Mouse (Mus musculus): ENCODE measurements around the gene Nmu.

Gene Nmu

DNA sequence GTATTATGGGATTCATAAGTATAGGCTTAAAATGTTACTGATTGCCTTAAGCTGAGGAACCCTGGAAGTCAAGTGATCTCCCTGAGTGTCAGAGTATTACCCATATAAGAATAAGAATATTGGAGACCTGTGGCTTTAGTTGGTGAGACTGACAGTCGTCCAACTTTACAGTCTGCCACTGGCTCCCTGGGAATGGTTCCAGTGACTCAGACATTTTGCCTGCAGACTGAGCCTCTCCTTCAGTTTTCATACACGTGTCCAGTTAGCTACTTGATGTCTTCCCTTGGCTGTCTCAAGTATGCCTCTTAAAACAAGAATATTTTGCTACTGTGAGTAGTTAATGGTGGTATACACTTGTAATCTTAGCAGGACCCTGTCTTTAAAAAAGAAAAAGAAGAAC, 55.4 kb downstream of the Nmu start:
- no peak for DNase-seq

DNA sequence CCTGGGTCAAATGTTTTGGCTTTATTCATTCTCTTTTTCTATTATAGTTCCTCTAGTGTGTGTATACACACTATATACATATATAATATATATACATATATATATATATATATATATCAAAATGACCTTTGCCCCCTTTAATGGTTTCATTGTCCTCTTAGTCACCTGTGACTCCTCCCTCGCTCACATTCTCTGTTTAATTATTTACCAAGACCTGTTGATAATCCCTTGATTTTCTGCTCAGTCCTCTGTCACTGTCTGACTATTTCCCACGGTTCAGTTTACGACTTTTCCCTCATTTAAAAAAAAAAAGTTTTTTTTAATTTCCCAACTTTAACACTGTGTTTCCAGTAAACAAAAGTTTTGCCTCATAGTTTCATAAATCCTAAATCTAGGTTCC, 57.3 kb downstream of the Nmu start:
- DNase-seq: no peak

DNA sequence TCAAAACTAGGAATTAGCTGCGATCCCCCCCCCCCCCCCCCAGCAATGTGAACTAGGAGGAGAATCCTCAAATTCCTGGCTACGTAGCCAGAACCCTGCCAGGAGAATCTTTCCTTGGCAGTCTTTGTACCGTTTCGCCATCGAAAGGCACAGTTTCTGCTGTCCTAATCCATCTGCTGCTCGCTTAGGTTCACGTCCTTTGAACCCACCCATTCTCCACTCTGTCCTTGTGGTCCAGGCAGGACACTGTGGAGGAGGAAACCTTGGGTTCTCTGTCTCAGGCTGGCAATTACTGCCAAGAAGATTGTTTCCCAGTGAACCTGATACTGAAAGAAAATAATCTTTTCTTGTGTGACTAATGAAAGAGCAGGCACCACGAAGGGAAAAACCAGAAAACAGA, 58.0 kb downstream of the Nmu start:
- no peak for DNase-seq

DNA sequence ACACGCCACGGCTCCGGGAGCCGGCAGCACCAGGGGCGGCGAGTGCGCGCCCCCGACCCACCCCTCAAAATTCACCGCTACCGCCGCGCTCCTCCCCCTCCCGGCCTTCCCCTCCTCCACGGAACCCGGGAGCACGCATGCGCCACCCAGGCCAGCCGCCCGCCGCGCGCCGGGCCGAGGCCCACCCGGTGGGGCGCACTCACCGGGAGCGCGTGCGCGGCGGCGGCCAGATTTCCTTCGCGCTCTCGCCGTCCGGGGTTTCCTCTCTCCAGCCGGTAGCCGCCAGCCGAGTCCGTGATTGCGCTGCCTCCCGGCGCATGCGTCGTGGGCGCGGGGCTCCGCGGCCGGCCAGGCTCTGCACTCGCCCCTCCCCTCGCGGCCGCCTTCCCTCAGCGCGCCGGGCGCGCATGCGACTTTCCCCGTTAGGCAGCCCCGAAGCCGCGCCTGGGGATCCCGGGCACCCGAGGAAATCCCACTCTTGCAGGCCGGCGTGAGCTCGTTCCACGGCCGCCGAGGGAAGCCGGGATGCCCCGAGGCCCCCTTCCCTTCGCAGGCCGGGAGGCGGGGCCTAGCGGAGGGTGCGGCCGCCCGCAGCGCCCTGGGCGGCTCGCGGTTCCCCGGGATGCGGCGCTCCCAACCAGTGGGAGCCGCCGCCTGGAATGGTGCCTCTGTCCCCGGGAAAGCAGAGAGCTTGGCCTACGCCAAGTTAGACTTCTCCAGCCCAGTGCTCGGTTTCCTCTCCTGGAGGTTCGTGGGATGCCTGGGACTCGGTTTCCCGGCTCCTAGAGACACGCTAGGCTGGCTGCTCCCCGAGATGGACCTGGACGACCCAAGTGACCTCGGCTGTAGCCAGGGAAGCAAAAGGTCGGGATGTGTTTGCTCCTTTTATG, 58.9 kb downstream of the Nmu start, which contains the start of gene Clock:
TSS of gene Clock (minus strand) at position 341 of the 890 bp plus-strand sequence.
- peak; percentile 92 to 94 for DNase-seq

DNA sequence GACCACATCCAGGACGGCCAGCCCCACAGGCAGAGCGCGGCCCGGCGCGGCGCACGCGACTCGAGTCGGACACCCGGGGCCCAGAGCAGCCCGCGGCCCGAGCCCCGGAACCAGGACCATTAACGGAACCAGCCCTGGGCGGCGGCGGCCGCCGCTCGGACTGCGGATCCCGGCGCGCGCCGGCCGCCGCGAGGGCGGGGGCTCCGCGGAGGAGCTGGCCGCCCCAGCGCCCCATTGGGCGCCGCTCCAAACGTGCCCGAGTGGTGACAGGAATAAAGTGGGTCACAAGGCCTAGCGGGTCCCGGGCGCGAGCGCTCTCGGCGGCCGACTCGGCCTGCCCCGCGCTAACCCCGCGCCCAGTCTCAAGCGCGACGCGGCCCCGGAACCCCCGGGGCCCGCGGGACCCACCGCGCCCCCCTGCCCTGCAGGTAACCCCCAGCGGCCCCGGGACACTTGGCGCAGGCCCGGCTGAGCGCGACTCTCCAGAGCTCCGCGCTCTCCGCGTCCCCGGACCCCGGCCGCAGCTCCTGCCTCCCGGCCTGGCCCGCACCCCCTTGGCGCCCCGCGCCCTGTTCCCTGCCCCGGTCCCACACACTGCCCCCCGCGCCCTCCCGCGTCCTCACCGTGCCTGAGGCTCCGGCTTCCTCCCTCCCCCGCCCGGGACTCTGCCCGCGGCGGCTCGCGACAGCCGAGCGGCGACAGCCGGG, 59.7 kb downstream of the Nmu start:
- DNase-seq: peak; percentile 89 to 93

DNA sequence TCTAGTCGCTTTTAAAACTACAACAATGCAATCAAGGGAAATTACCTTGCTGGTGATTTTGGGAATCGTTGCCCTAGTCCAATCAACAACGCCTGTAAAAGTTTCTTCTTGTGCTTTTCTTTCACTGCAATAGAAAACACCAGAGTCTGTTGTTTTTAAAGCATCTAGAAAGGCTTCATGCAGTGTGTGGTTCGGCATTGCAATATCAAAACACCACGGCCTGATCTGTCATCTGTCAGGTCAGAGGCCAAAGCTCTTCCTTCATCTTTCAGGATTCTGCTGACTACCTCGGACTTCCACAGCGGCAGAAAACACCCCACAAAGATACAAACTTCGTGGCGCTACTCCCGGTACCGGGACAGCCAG, 60.2 kb downstream of the Nmu start:
- DNase-seq: no peak

DNA sequence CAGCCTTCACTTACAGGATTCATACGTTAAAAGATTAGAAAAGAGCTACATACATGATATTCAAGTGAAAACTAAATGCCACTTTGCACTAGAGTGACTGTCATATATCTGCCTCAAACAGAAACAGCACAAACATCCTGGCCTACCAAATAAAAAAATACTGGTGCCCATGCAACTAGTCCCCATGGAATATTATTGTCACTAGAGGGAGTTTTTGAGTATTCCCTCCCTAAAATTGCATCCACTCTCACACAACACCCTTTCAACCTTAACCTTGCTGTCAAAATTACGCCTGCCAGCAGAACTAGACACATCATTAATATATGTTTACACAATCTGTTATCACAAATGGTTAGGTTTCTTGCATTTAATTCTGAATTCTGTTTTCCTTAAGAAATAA, 61.6 kb downstream of the Nmu start:
- DNase-seq: no peak

DNA sequence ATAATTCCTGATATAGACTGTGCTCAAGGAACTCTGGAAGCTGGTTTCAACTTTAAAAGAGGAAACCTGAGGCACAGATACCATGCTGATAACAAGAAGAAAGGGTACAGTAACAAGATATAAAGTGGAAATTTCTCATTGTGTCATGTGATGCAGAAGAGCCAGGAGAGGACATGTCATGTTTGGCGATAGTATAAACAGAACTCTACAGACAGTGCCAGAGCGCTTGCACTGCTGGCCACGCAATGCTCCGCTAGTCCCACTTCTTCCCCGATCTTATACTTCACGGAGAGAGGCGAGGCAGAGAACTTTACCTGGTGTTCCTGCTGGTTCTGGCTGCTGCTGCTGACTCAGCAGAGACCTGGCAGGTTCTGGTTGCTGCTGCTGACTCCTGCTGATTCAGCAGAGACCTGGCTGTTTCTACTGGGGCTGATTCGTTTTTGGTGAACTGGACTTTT, 74.3 kb downstream of the Nmu start:
- no peak for DNase-seq

DNA sequence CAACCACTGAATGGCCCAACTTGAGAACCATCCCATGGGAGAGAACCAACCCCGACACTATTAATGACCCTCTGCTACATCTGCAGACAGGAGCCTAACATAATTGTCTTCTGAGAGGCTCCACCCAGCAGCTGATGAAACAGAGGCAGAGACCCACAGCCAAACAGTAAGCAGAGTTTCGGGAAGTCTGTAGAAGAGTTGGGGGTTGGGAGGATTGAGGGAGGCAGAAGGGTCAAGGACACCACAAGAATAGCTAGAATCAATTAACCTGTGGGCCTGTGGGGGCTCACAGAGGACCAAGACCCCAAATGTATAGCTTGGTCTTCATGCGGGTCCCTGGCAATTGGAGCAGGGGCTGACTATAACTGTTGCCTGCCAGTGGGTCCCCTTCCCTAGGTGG, 75.3 kb downstream of the Nmu start:
- DNase-seq: no peak

DNA sequence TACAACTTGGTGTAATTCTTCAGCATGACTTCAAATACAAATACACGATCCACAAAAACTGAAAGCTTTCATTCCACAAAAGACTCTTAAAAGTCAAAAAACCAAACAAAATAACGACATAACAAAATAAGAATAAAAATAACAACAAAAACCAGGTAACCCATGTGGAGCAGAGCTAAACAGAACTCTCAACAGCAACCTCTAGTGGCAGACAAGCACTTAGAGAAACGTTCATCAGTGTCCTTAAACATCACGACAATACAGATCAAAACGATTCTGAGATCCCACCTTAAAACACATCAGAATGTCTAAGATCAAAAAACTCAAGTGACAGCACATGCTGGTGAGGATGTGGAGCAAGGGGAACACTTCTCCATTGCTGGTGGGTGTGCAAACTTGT, 76.5 kb downstream of the Nmu start:
- no peak for DNase-seq

DNA sequence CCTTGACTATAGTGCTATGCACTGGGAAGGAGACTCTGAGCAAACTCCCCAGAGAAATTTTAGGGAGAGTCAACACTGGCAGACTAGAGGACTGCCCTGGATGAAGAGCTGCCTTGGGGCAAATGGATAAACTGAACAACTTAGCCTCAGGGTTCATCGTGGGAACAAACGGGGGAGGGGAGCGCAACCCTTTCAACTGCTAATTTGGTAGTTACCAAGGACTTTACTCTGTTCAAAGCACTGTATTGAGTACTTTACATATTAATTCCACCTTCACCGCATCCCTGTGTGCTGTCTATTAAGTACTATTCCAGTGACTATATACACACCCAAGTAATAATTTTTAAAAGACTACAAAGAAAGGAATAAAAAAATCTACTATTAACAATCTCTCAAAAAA, 77.9 kb downstream of the Nmu start:
- DNase-seq: no peak

DNA sequence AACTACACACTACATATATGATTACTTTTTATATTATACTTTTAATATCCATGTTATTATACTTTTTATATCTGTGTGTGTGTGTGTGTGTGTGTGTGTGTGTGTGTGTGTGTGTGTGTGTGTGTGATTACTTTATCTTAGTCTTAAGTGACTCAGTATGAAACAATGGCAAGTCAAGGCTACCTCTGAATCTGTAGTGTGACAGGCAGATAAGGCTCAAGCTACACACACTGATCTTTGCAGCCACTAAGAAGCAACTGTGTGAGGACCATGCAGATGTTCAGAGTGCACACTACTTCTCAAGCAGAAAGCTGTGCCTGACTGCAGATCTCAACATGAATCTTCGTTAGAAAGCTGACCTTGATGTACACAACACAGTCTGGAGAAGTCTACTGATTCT, 79.7 kb downstream of the Nmu start:
- no peak for DNase-seq
